Mouse (Mus musculus) E14TG2a.4 (cell line): Measurements from ENCODE around the gene Dstn.
A peak's percentile ranks its signal among the peaks of the same experiment; 100 is the strongest.

ENCODE experiments used
- H3K27me3 ChIP-seq: 2 replicates; pipeline ENCODE4 v1.6.1; 2014; ENCODE audit warnings: low read length, control low read depth; ENCODE audit not compliant: insufficient read depth
- H3K36me3 ChIP-seq: 2 replicates; pipeline ENCODE4 v1.6.1; 2014; ENCODE audit warnings: low read length, control low read depth; ENCODE audit not compliant: insufficient read depth
- H3K4me1 ChIP-seq: replicated peaks from 2 replicates; pipeline ENCODE4 v1.6.1; 2014; ENCODE audit warnings: low read depth, low read length, control low read depth
- H3K4me3 ChIP-seq: replicated peaks from 2 replicates; pipeline ENCODE4 v1.5.1; 2014; ENCODE audit warnings: mild to moderate bottlenecking, low read length
- H3K9me3 ChIP-seq: 2 replicates; pipeline ENCODE4 v1.6.1; 2014; ENCODE audit warnings: low read length, control low read depth
- CTCF ChIP-seq: conservative IDR thresholded peaks from 2 replicates; pipeline ENCODE4 v1.5.1; 2014; ENCODE audit warnings: low read length
- NANOG ChIP-seq: IDR thresholded peaks from 2 replicates; pipeline ENCODE4 v1.6.1; 2014; ENCODE audit warnings: borderline replicate concordance, low read length, mixed read lengths
- POU5F1 ChIP-seq: IDR thresholded peaks from 2 replicates; pipeline ENCODE4 v1.6.1; 2014; ENCODE audit warnings: low read length, borderline replicate concordance

Dstn gene

DNA sequence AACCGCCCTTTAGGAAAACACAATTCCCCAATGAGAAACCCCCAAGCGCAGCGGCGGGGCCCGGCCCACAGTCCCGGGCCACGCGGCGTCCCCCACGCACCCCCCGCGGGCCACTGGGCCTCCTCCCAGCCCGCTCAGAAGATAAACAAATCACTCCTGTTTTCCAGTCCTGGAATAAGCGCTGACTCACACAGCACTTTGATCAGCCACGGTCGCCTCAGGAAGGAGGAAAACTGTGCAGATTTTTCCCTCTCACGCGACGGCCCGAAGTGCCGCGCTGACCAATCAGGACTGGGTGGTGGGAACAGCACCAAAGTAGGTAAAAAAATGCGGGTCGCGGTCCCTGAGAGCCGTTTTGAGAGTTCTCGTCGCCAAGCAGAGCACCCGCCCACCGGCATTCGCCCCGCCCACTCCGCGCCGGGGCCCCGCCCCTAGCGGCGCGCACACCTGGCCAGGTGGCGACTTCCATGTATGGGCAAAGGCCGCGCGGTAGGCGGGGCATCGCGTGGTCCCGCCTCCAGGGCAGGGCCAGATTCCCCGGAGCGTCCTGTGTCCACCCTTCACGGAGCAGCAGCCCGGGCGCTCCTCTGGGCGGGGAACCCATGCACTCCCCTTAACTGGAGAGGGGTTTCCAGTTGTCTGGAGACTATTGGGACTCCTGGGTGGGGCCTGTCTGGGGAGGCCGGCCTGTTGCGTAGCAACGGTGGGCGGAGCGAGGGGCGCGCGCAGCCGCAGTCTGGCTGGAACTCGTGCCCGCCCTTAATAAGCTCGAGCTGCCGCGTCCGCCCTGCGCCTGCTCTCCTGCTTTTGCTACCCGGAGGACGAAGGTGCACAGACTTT is at the start of gene Dstn:
Gene Dstn (plus strand): TSS at position 561 of the 840 bp plus-strand sequence.
- H3K36me3 ChIP-seq: no peaks in the 10 kb centered on the region
- peaks cover 55% of the 10 kb centered on the region for H3K4me1 ChIP-seq
- no peaks in the 10 kb centered on the region for H3K9me3 ChIP-seq
- no peak for TF ChIP-seq NANOG
- no peak for TF ChIP-seq POU5F1
- no peak for TF ChIP-seq CTCF
- H3K4me3 ChIP-seq: peak within 1 kb of the TSS; percentile 95
- H3K27me3 ChIP-seq: no peaks in the 10 kb centered on the region

DNA sequence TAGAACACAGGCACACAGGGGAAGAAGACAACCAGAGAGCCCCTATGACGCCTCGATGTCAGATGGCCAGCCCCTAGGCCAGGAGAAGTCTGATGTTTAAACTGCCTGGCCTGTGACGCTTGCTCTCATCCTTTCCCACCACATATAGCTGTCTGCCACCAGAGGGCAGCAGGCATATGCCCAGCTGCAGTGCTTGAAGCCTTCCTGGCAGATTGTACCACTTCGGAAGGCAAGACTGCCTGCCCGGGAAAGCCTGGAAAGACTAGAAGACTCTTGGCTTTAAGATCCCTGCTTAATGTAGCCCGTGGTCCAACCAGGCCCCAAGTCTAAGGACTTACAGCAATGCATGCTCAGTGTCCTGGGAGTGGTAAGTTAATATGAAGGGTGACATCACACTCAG is 47.8 kb upstream of the Dstn start:
- Histone ChIP-seq H3K4me1 (peaks cover 17% of the 10 kb centered on the region; the same call in 1 of the 2 replicates), H3K9me3 (no peaks in the 10 kb centered on the region), H3K4me3 (no peak overlapping the region), H3K27me3 (peaks cover 15% of the 10 kb centered on the region), H3K36me3 (no peaks in the 10 kb centered on the region)
- TF ChIP-seq CTCF (peak; percentile 79), NANOG (no peak)

DNA sequence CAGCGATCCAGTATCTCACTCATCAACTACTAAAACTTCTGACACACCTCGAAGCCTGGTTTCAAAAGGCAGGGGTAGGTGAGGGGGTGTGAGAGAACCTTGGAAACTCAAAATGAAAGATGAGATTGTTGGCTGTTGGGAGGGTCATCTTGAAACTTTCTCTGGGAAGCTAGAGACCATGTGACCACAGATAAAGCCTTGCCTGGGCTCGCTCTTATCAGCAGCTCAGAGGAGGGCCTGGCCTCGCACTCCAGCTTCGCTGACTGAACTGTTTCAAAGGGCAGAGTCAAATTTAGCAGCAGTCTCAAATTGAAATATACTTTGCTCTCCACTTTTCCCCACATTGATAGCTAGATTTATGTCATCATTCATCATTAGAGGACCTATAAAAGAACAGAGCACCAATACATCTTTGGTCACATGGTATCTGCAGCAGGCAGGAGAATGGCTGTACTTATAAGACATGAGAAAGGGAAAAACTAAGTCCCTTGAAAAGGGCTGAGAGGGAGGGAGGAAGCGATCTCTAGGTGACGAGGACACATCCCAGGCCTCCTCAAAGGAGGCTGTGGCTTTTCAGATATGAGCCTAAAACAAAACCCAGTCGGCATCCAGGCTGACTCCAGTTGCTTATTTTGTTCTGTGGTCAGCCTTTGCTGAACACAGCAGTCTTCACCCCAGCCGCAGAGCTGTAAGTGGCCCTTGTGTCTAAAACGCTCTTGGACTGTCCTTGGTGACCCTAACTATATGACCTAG is 44.0 kb upstream of the Dstn start:
- TF ChIP-seq CTCF (no peak), NANOG (no peak), POU5F1 (no peak)
- H3K9me3 ChIP-seq: no peaks in the 10 kb centered on the region
- no peaks in the 10 kb centered on the region for H3K27me3 ChIP-seq
- no peak overlapping the region for H3K4me3 ChIP-seq
- H3K36me3 ChIP-seq: no peaks in the 10 kb centered on the region
- peaks cover 17% of the 10 kb centered on the region; the same call in 1 of the 2 replicates for H3K4me1 ChIP-seq

DNA sequence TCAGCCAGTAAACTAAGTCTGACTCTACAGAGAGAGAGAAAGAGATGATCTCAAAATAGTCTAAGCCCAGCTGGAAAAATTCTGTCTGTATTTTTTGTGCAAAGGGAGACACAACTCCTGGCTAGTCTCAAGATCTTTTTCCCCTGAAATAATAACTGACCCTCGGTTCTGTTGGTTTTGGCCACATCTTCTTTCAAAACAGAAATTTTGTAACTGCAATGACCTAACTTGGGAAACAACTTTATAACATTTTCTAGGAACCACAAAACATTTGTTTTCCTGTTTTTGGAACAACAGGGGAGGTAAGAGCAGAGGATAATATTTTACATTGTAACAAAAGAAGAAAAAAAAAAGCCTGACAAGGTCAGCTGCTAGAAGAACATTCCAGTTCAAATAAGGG is 39.1 kb upstream of the Dstn start:
- Histone ChIP-seq H3K27me3 (no peaks in the 10 kb centered on the region), H3K4me3 (no peak overlapping the region), H3K36me3 (no peaks in the 10 kb centered on the region), H3K9me3 (no peaks in the 10 kb centered on the region; the same call in 1 of the 2 replicates), H3K4me1 (peaks cover 14% of the 10 kb centered on the region; the same call in 1 of the 2 replicates)
- no peak for TF ChIP-seq POU5F1
- no peak for TF ChIP-seq NANOG
- TF ChIP-seq CTCF: no peak

DNA sequence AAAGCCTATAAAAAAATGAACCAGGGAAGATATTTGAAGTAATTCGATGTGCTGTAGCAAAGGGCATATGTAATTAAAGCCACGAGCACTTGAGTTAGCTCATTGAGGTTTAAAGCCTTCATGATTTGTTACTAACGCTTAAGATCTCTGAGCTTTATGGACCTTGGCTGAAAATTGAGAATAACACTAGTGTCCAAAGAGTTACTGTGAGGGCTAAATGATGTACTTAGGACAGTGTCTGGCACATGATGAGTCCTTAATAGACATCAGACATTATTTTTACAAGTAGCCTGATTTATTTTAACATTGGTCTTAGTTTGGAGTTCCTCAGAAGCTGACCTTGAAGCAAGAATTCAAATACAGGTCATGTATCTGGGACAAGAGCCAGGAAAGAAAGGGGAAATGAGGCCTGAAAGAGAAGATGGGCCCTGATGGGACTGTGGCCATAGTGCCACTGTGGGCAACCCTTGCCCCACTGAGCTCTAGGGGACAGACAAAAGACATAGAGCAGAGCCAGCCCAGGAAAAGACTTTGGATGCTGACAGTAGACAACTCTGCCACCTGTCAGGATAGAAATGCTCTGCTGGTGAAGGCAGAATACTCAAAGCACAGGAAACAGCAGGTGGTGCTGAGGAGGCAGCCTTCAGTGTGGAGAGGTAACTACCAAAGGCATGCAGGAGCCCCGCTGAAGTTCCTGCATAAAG is 38.0 kb upstream of the Dstn start:
- no peaks in the 10 kb centered on the region; the same call in 1 of the 2 replicates for H3K9me3 ChIP-seq
- H3K36me3 ChIP-seq: no peaks in the 10 kb centered on the region
- peaks cover 4% of the 10 kb centered on the region; the same call in 1 of the 2 replicates for H3K4me1 ChIP-seq
- H3K27me3 ChIP-seq: no peaks in the 10 kb centered on the region
- no peak overlapping the region for H3K4me3 ChIP-seq
- TF ChIP-seq CTCF: no peak
- TF ChIP-seq POU5F1: no peak
- no peak for TF ChIP-seq NANOG

DNA sequence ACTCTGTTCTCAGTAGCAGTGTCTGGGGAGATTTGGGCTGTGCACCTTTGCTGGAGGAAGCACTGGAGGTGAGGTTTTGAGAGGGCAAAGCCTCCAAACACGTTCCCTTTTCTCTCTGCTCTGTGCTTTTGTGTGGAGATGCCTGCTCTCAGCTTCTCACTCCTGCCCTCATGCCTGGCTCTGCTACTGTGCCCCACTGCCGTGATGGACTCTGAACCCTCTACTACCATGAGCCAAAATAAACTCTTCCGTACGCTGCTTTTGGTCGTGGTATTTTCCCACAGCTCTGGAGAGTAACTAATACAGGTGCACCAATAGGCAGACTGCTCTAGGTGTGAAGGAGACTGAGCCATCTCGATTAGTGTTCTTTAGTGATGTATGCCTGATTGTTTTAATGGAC is 35.8 kb upstream of the Dstn start:
- H3K9me3 ChIP-seq: no peaks in the 10 kb centered on the region; the same call in 1 of the 2 replicates
- H3K27me3 ChIP-seq: no peaks in the 10 kb centered on the region
- no peaks in the 10 kb centered on the region for H3K36me3 ChIP-seq
- TF ChIP-seq CTCF: no peak
- no peak for TF ChIP-seq NANOG
- TF ChIP-seq POU5F1: no peak
- H3K4me3 ChIP-seq: no peak overlapping the region
- peaks cover 3% of the 10 kb centered on the region; the same call in 1 of the 2 replicates for H3K4me1 ChIP-seq

DNA sequence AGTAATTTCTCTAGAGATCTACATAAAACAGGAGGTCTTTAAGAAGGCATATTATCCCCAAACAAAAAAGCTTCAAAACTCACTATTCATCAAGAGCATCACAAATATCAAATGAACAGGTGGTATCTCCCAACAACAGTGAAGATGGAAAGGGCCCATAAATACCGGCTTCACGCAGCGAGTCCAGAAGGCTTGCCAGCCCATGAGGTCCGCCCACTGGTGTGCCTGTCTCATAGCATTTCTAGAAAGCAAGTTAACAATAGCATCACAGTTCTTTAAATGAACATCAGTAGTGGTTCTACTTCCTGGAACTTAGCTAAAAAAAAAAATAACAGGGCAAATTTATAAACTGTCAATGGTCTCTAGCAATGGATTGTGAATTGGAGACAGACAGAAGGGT is 33.1 kb upstream of the Dstn start:
- peaks cover 14% of the 10 kb centered on the region for H3K4me1 ChIP-seq
- TF ChIP-seq CTCF (no peak), POU5F1 (no peak), NANOG (no peak)
- H3K36me3 ChIP-seq: no peaks in the 10 kb centered on the region
- H3K9me3 ChIP-seq: no peaks in the 10 kb centered on the region; the same call in 1 of the 2 replicates
- H3K27me3 ChIP-seq: no peaks in the 10 kb centered on the region
- H3K4me3 ChIP-seq: no peak overlapping the region

DNA sequence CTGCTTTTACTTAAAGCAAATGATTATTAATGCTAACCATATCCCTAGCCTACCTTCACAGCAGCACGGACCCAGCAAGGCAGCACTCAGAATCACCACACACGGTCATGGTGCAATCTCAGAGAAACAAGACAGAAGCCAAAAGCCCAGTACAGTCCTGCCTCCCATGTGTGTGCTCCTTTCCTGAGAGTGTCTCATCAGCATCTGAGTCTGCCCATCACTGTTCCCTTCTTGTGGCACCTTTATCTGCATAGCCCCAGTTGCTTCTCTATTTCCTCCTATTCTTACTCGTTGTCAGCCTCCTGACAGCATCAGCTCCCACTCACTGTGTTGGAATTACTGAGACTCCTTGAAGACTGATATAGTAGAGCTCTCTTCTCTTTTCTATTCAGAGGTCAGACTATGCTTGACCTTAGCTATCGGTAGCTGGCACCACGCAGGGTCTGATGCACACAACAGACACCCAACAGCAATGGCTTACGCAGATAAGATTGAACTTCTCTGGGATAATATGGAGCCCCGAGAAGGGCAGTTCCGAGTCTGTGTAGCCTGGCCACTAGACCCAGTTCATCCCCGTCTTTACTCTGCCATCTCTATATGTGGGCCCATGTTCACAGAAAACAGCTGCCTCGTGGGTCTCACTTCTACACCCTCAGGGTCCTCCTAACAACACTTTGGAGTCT is 32.4 kb upstream of the Dstn start:
- no peaks in the 10 kb centered on the region for H3K36me3 ChIP-seq
- H3K4me1 ChIP-seq: peaks cover 14% of the 10 kb centered on the region
- no peak for TF ChIP-seq CTCF
- no peak for TF ChIP-seq POU5F1
- no peak for TF ChIP-seq NANOG
- no peak overlapping the region for H3K4me3 ChIP-seq
- H3K9me3 ChIP-seq: no peaks in the 10 kb centered on the region; the same call in 1 of the 2 replicates
- no peaks in the 10 kb centered on the region for H3K27me3 ChIP-seq
